Mouse (Mus musculus) lung, postnatal 0 days (tissue): ENCODE results near the gene Tead1. TPM values are rescaled to one million over a fixed set of nuclear protein-coding genes. Genes with fewer than 3 reads are reported as not detected.

Experiments used
- ATAC-seq: fragments of 200-750 bp; cut with Nextera tagmentation; 2 replicates; pipeline ENCODE4 v1.8.0; 2017; ENCODE audit warnings: moderate library complexity
- DNase-seq: peaks from one replicate; pipeline ENCODE4 v3.0.0-alpha.2; 2016; ENCODE audit warnings: low spot score
- H3K27ac ChIP-seq: fragments of 300-500 bp; sonication (generic); 2 replicates; pipeline ENCODE4 v1.5.1; 2014; ENCODE audit warnings: antibody characterized with exemption, mild to moderate bottlenecking, low read length, mixed read lengths
- H3K27me3 ChIP-seq: fragments of 300-500 bp; sonication (generic); replicated peaks from 2 replicates; pipeline ENCODE4 v1.6.1; 2014; ENCODE audit warnings: low read length, mixed read lengths; ENCODE audit not compliant: insufficient read depth
- H3K36me3 ChIP-seq: fragments of 300-500 bp; sonication (generic); 2 replicates; pipeline ENCODE4 v1.6.1; 2014; ENCODE audit warnings: low read length, mixed read lengths; ENCODE audit not compliant: insufficient read depth
- H3K4me1 ChIP-seq: fragments of 300-500 bp; sonication (generic); 2 replicates; pipeline ENCODE4 v1.6.1; 2014; ENCODE audit warnings: antibody characterized with exemption, low read depth, low read length, mixed read lengths; ENCODE audit not compliant: insufficient read depth
- H3K4me2 ChIP-seq: fragments of 300-500 bp; sonication (generic); replicated peaks from 2 replicates; pipeline ENCODE4 v1.6.1; 2014; ENCODE audit warnings: low read depth, mild to moderate bottlenecking, low read length, moderate library complexity, mixed read lengths
- H3K4me3 ChIP-seq: fragments of 300-500 bp; sonication (generic); 2 replicates; pipeline ENCODE4 v1.5.1; 2014; ENCODE audit warnings: low read depth, low read length
- H3K9ac ChIP-seq: fragments of 300-500 bp; sonication (generic); replicated peaks from 2 replicates; pipeline ENCODE4 v1.6.1; 2014; ENCODE audit warnings: low read depth, mild to moderate bottlenecking
- H3K9me3 ChIP-seq: fragments of 300-500 bp; sonication (generic); 2 replicates; pipeline ENCODE4 v1.6.1; 2016; ENCODE audit warnings: low read length, mixed read lengths
- CTCF ChIP-seq: IDR thresholded peaks from 2 replicates; pipeline ENCODE4 v1.5.1; 2016; ENCODE audit warnings: antibody characterized with exemption, mild to moderate bottlenecking
- EP300 ChIP-seq: IDR thresholded peaks from 2 replicates; pipeline ENCODE4 v1.6.1; 2016; ENCODE audit warnings: antibody characterized with exemption, mild to moderate bottlenecking, control low read depth
- WGBS: fragments of 180-500 bp; shearing (Covaris S2); extraction: QIAGEN DNeasy Blood & Tissue Kit; methylation state at CpG from one replicate; pipeline ENCODE4 v1.1.7; 2014; 5-methylcytosine and 5-hydroxymethylcytosine counted together
- polyA plus RNA-seq: library from polyadenylated mRNA; unstranded; fragments of >200 nt; fragmentation: Nextera tagmentation; extraction: Ambion mirVana; gene quantifications from 2 replicates; pipeline ENCODE4 v1.2.1, GENCODE M21; 2015

The Tead1 gene
- polyA plus RNA-seq, 1 experiment from 2014 or later: 23.0 TPM

GRCm38 (mm10) chr7:112942567-112942966 is 263.4 kb downstream of the Tead1 start:
- 46% methylated on average over 5 of the region's 5 CpGs for WGBS
- no peak overlapping the region for H3K4me2 ChIP-seq
- DNase-seq (no peak), ATAC-seq (peak; percentile 58; the same call in 1 of the 2 replicates)
- H3K27me3 ChIP-seq: no peaks in the 10 kb centered on the region
- H3K4me1 ChIP-seq: no peaks in the 10 kb centered on the region
- H3K9me3 ChIP-seq: no peaks in the 10 kb centered on the region
- no peak for TF ChIP-seq EP300
- TF ChIP-seq CTCF: no peak
- no peak overlapping the region for H3K4me3 ChIP-seq
- H3K9ac ChIP-seq: no peak overlapping the region
- H3K36me3 ChIP-seq: no peaks in the 10 kb centered on the region
- no peak overlapping the region for H3K27ac ChIP-seq

DNA sequence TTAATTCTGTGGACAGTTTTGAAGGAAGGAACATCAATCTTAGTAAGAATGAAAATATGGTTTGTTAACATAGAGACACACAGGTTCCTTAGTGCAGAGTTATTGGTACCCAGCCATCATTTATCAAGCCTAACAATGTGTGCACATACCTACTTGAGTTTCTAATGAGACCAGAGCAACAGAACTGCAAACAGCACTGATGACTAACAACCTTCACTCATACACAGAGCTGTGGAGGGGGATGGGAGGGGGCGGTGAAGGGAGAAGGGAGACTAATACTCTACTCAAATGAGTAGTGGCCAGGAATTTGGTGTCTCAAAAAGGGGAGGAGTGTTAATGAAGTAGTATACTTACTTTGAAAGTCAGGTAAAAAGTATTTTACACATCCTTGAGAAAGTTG is 263.9 kb downstream of the Tead1 start:
- H3K4me2 ChIP-seq: no peak overlapping the region
- no peak overlapping the region for H3K27ac ChIP-seq
- no peaks in the 10 kb centered on the region for H3K9me3 ChIP-seq
- no peak overlapping the region for H3K9ac ChIP-seq
- ATAC-seq (peak; percentile 41), DNase-seq (no peak)
- H3K27me3 ChIP-seq: no peaks in the 10 kb centered on the region
- WGBS: 61% methylated on average over 1 of the region's 1 CpGs
- no peaks in the 10 kb centered on the region for H3K4me1 ChIP-seq
- no peak overlapping the region for H3K4me3 ChIP-seq
- no peaks in the 10 kb centered on the region for H3K36me3 ChIP-seq
- TF ChIP-seq CTCF: no peak
- no peak for TF ChIP-seq EP300

GRCm38 (mm10) chr7:112946706-112947105 is 267.6 kb downstream of the Tead1 start:
- no peak for TF ChIP-seq EP300
- TF ChIP-seq CTCF: no peak
- ATAC-seq: no peak
- no peak overlapping the region for H3K4me3 ChIP-seq

GRCm38 (mm10) chr7:112953777-112954291 is 274.7 kb downstream of the Tead1 start, which contains the start of gene Rassf10:
Gene Rassf10, plus strand, starts transcription at chr7:112953962.
- Histone ChIP-seq H3K4me3 (peak within 1 kb of the TSS; percentile 47), H3K4me1 (peaks cover 9% of the 10 kb centered on the region; the same call in 1 of the 2 replicates), H3K27ac (peak within 1 kb of the TSS; percentile 51), H3K27me3 (peaks cover 18% of the 10 kb centered on the region), H3K9me3 (no peaks in the 10 kb centered on the region), H3K36me3 (no peaks in the 10 kb centered on the region), H3K9ac (peak within 1 kb of the TSS; percentile 23; the same call in 1 of the 2 replicates), H3K4me2 (peak within 1 kb of the TSS; percentile 92)
- 2% methylated on average over 31 of the region's 41 CpGs for WGBS
- peak; percentile 97 for ATAC-seq
- DNase-seq: peak; percentile 93
- TF ChIP-seq CTCF (no peak), EP300 (no peak)

More at GRCm38 (mm10) chr7:112946706-112947105, 267.6 kb downstream of the Tead1 start:
- H3K4me1 ChIP-seq: no peaks in the 10 kb centered on the region
- no peaks in the 10 kb centered on the region for H3K9me3 ChIP-seq
- H3K9ac ChIP-seq: no peak overlapping the region
- H3K27me3 ChIP-seq: no peaks in the 10 kb centered on the region
- no peak overlapping the region for H3K4me2 ChIP-seq
- 33% methylated on average over 6 of the region's 6 CpGs for WGBS
- no peak overlapping the region for H3K27ac ChIP-seq
- no peaks in the 10 kb centered on the region for H3K36me3 ChIP-seq
- no peak for DNase-seq

- Histone ChIP-seq H3K4me2 (peak overlapping the region; percentile 92), H3K27ac (peak overlapping the region; percentile 14), H3K9me3 (no peaks in the 10 kb centered on the region), H3K9ac (peak overlapping the region; percentile 23; the same call in 1 of the 2 replicates), H3K4me3 (peak overlapping the region; percentile 47), H3K4me1 (peaks cover 9% of the 10 kb centered on the region; the same call in 1 of the 2 replicates), H3K36me3 (no peaks in the 10 kb centered on the region), H3K27me3 (peaks cover 18% of the 10 kb centered on the region)
- ATAC-seq (peak; percentile 36), DNase-seq (peak; percentile 25)
- no peak for TF ChIP-seq CTCF
- no peak for TF ChIP-seq EP300
- 2% methylated on average over 70 of the region's 82 CpGs for WGBS
These were observed 275.4 kb downstream of the Tead1 start for GRCm38 (mm10) chr7:112954351-112955102.

DNA sequence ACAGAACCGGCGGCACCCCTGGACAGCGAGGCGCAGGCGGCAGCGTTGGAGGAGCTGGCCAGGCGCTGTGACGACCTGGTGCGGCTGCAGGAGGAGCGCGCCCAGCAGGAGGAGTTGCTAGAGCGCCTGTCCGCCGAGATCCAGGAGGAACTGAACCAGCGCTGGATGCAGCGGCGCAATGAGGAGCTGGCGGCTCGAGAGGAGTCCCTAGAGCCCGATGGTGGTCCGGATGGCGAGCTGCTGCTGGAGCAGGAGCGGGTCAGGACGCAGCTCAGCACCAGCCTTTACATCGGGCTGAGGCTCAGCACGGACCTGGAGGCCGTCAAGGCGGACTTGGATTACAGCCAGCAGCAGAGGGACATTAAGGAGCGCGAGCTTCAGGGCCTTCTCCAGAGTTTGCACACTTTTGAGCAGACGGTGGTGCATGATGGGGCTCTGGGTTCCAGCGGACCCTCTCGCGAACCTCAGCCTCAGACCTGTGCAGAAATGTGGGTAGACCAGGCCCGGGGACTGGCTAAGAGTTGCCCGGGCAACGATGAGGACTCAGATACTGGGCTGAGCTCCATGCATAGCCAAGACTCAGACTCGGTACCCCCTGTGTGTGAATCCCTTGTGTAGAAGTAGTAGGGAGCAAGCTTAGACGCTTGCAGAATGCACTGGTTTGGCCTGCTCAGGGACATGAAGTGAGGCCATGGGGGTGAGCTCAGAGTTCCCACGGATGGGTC is 276.1 kb downstream of the Tead1 start:
- DNase-seq: peak; percentile 55
- Histone ChIP-seq H3K4me2 (peak overlapping the region; percentile 92), H3K4me1 (peaks cover 9% of the 10 kb centered on the region; the same call in 1 of the 2 replicates), H3K27me3 (peaks cover 18% of the 10 kb centered on the region), H3K9ac (no peak overlapping the region), H3K36me3 (no peaks in the 10 kb centered on the region), H3K9me3 (no peaks in the 10 kb centered on the region), H3K27ac (0 out of 2 replicates have a peak overlapping the region, but pooled peaks have one; percentile 14), H3K4me3 (peak overlapping the region; percentile 47)
- WGBS: 6% methylated on average over 39 of the region's 40 CpGs
- TF ChIP-seq CTCF: peak; percentile 54
- TF ChIP-seq EP300: no peak
- peak; percentile 22; the same call in 1 of the 2 replicates for ATAC-seq
